Mouse (Mus musculus) cerebellum, adult 9-11 months (tissue): ENCODE results near the gene Gm45717.
"Not testable (repeated sequence)": the region's sequence is repeated elsewhere in the genome, so short reads cannot be mapped to it uniquely, and the experiment has no call there.

ENCODE experiments used
- DNase-seq: peaks from one replicate; pipeline ENCODE4 v3.0.0; 2022

Gene Gm45717

DNA sequence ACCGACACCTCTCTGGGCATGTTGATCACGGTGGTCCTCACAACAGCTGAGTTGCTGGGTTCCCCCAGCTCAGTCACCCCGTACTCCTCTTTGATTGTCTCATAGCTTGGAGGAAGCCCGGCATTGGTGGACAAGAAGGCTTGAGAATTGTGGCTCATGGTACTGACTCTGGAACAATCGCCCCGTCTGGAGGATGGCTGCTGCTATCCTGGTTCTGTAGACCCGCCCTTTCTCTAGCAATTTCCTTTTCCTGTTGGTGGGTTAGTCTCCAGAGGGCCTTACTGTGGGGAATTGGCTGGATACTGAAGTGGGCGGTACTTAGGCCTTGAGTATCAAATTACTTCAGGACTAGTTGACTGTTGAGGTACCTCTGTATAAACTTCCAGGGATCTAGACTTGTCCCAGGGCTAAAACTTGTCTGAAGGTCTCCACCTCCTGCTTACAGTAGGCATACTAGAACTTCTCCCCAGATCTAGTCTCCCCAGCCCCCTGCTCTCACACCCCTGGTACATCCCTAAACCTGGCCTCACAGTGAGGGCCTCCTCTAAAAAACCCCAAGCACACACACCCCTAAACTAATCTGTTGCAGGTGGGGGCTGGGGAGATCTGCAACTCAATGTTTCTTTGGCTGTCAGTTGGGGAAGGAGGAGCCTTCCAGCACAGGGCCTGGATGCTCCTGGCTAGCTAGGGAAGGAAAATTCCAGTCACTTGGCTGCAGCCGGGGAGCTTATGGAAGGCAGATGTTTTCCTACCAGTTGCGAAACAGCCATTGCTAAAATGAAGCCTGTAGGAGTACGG lies at the start of gene Gm45717, which contains the start of gene Ifitm2:
TSS of gene Gm45717 (minus strand) at position 180 of the 798 bp plus-strand sequence.
TSS of gene Ifitm2 (minus strand) at position 230 of the 798 bp plus-strand sequence.
- no peak for DNase-seq

DNA sequence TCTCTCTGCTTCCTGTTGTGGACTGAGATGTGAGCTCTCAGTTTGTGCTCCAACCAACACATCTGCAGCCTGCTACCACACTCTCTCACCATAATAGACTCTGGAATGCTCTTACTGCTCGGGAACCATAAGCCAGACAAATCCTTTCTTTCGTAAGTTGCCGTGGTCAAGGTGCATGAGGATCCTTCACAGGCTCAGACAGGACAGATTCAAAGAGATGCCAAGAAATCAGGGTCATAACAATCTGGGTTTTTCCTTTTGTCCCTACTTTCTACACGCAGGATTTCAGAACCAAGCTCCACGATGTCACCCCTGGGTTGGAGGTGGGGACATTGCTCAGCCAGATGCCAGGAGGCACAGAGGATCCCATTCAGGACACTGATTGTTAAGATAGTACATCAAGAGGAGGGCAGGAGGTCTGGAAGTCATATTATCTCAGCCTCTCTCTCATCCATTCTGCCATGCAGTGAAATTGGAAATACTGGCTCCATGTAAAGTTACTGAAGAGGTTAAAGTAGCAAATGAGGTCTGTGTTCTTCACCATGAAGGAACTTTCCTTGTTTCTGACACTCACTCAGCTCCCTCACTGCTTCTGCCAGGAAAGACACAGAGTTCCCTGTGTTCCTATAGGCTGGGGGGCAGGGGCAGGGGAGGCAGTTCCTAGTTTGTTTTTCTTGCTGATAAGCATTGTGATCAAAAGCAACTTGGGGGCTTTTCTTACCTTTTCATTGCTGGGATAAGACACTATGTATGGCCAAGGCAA lies 47.7 kb upstream of the Gm45717 start:
- no peak for DNase-seq

DNA sequence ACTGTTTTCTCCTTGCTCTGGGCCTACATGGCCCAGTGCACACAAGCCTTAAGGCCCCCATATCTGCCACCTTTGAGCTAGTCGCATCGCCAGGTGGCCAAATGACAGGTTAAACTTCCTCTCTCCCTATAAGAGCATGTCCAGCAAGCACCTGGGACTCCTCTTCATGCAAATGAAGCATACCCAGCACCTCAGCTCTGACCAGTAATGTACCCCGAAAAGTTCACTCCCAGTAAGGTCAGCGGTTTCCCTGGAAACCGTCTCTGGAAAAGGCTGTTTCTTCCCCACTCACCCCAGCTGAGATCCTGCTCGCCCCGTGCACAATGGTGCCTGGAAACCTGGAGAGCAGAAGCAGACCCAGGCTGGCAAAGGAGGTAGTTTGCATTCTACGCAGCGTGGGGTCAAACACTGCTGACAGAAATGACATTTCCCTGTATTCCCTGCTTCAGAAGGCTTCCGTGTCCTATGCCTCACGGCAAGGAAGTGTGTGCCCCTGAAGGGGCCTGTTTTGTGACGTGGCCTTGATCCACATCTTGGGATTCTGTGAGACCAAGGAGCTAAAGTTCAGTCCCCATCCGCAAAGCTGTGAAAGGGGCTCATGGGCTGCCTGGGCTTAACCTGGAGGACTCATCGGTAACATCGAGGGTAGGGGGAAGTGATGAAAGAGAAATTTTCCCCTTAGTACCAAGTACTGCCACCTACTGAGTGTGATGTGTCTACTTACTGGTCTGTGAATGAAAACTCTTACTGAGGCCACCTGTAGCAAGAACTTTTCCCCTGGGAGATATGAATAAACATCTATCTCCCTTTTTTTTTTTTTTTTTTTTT lies 45.4 kb upstream of the Gm45717 start:
- DNase-seq, result no peak

DNA sequence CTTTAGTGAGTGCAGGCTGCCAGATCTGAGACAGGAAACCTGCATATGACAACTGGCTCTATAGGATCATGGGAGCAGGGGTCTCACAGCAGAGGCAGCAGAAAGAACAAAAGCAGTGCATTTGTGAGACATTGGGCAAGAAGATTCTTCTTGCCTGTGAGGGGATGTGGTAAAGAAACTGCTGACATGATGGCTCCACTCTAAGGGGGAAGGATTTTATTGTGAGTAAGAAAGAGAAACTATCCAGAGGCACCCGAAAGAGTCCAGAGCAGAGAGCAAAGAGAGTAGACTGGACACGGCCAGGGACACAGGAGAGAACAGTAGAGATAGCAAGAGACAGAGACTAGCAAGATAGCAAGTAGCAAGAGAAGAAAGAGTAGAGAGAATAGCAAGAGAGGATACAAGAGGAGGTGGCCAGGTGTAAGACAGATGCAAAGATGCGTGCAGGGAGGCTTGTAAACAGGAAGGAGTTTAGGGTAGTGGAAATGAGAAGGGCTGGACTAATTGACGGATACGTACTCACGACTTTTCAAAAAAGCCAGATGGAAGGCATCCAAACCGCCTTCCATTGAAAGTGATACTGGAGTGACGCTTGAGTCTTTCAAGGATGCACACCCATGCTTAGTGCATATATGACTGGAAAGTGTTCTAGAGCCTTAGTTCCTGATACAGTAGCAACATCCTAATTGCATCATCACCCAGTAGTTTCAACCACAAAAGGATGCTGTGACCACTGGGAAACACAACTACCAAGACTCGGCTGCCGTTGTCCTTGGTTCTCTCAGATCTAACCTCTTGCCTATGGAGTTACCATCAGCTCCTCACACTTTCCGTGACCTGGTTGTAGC lies 43.3 kb upstream of the Gm45717 start:
- DNase-seq, result no peak

DNA sequence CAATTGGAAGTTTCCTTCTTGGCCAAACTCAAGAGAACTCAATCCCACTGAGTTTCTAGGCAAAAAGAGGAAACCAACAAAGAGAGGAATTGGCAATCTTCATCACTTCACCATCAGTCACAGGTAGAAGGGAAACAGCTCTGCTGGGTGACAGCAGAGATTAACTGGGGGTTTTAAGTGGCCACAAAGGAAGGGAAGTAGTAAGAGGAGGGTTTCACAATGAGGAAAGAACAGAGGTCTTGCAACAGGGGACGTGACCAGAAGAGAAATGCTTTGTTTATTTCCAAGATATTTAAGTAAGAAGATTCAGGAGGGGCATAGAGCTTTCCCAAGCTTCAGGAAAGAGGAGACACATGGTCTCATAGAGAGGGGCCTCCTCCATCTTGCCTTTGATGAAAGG lies 42.1 kb upstream of the Gm45717 start:
- no peak for DNase-seq

DNA sequence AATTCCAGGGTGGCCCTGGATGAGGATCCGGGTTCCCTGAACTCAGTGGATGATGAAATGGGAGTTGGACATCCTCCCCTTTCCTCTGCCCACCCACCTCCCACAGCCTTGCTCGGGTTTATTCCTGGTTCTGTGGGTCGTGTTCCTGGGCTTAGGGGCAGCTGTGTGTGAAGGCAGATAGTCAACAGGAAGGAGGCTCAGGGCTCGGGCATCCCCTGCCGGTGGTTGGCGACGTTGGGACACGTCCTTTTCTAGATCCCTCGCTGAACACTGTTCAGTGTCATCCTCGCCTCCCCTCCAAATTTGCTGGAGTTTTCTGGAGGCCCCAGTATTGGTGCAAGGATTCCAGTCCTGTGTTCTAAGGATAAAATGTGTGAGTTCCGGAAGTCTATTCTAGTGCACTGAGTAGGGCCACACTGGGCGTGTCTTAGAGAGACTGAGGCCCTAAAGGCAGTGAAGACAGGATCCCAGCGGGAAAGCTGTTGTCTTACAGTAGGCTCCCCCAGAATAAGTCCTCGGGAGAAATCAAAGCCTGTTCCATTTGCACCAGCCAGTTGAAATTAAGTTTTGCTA lies 35.5 kb upstream of the Gm45717 start:
- no peak for DNase-seq

DNA sequence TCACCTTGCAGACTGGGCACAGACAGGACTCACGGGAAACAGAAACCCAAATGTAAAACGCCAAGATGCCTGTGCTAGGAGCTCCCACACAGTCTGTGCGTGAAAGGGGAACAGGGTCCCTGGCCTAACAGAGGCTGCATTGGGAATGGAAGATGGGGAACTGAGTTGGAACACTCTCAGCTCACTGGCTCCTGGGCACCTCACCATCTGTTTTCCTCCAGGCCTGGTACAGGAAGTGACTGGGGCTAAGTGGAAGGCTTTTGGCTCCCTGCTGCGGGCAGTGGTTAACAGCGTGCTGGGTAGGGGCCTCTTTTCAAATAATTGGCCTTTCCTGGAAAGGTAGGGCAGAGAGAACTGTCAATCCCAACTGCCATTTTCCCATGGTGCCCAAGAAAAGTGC lies 34.9 kb upstream of the Gm45717 start:
- no peak for DNase-seq

DNA sequence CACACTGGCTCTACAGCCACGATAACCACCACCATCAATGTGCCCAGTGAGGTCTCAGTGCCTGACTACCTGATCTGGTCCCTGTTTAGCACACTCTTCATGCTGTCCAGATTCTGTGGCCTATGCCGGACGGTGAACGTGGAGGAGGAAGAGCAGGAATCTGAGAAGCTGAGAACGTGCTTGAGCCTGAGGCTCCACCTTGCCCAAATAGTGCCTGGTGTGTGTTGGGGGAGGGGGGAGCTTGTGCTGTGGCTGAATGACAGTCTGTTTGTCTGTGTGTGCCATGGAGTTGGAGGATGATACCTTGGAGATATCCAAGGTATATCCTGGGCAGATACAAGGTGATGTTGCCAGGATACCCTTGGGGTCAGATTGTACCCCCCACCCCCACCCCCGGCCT lies 34.4 kb upstream of the Gm45717 start:
- DNase-seq, result no peak

DNA sequence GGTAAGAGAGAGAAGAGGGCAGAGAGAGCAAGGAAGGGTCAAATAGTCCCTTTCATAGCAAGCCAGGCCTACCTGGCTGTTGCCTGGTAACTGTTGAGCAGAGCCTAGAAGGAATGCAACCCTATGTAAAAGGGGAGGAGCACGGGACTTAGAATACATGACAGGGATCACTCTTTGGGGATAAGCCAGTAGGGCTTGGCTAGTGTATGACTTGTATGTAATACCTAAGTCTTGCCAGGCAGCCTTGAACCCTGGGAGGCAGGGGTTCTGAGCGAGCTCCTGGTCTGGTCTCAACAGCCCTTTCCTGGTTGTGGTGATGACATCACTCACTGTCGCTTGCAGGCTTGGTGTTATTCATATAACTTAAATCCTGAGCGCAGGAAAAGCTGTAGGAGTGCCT lies 33.3 kb upstream of the Gm45717 start:
- DNase-seq, result no peak

DNA sequence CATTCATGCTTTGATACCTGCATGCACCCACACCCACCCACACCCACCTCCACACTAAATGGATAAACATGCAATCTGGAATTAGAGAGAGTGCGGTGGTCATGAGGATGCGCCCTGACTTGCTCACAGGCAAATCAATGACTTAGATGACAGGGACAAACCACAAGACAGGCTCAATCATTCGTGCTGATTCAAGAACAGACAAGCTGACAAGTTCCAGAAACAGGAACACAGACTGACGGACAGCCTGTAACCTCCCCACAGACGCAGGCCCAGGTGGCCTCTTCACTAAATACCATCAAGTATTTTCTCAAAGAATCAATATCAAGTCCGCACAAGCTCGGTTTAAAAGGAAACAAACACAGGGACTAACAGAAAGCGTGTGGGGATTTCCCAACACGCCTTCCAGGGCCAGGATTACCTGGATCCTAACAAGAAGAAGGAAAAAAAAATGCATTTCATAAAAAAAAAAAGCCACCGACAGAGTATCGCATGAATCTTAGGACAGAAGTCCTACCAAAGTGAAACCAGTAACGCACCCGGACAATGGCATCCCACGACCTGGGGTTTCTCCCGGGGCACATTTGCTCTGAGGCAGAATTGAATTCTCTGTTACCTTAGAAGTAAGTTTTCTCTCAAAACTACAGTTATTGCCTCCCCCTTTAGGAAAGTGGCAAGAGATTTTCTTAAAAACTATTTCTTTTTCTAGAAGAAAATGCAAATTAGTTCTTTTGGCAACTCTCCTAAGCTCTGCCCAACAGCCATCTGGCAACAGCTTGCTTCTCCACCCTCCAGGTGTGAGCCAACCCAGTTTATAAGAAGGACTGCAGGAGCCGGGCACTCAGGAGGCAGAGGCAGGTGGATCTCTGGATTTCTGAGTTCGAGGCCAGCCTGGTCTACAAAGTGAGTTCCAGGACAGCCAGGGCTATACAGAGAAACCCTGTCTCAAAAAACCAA lies 31.7 kb upstream of the Gm45717 start:
- DNase-seq, result no peak

DNA sequence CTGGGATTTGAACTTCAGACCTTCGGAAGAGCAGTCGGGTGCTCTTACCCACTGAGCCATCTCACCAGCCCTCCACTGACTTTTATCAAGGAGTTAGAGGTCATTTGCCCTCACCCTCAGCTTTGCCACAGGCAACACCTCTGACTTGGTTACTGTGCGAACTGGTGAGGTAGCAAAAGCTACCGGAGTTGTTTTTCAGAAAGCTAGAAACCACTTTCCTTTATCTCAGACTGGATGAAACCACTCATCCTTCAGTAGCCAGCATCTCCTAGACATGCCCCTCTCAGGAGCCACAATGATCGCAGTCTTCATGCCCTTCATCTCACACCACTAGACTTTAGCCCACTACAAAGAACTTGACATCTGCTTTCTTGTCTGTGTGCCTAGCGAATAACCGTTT lies 27.2 kb upstream of the Gm45717 start:
- no peak for DNase-seq

DNA sequence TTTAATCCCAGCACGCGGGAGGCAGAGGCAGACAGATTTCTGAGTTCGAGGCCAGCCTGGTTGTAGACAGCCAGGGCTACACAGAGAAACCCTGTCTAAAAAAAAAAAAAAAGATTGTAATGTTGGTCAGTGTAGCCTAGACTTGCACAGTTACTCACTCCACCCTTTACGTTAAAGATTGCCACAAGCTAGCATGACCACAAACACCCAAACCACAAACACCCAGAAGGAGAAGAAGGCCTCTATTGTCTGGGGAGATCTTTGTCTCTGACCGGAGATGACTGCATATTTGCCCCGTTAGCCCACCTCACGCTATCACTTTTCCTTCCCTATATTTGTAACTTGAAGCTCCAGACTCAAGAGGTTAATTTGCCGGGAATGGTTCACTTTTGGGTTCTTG lies 26.0 kb upstream of the Gm45717 start:
- DNase-seq, result no peak

DNA sequence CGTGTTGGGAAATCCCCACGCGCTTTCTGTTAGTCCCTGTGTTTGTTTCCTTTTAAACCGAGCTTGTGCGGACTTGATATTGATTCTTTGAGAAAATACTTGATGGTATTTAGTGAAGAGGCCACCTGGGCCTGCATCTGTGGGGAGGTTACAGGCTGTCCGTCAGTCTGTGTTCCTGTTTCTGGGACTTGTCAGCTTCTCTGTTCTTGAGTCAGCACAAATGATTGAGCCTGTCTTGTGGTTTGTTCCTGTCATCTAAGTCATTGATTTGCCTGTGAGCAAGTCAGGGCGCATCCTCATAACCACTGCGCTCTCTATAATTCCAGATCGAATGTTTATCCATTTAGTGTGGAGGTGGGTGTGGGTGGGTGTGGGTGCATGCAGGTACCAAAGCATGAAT lies 21.0 kb upstream of the Gm45717 start:
- not testable (repeated sequence) for DNase-seq

DNA sequence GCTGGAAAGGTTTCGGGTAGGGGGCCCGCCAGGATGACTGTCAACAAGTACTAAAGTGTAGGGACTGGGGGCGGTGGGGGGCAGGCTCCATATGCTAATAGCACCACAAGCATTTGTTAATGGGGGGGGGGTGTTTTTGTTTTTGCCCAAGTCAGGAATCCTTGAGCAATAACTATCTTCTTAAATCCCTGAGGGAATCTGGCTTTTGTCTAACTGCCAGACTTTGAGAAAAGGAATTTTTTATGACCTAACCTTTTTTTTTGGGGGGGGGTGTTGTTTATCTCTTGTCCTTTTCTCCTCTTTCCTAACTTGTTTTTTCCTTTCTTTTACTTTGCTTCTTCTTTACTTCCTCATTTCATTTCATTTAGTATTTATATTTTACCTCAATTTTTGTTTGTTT lies 19.7 kb upstream of the Gm45717 start:
- DNase-seq, result no peak

DNA sequence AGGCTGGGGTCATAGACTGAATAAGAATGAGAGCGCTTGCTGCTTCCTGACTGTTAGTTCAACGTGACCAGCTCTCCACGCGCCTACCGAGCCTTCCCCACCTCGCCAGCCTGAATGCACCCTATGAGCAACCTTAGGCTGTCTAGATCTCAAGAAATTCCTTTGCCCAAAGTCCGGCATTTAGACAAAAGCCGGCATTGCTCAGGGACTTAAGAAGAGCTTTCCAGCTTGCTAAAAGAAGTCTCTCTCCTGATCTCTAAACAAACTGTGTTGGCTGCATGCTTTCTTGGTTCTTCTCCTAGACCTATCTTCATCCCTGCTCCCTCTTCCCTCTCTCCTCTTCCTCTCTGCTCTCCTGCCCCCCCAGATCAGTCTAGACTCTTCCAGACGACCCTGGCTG lies 19.2 kb upstream of the Gm45717 start:
- no peak for DNase-seq

DNA sequence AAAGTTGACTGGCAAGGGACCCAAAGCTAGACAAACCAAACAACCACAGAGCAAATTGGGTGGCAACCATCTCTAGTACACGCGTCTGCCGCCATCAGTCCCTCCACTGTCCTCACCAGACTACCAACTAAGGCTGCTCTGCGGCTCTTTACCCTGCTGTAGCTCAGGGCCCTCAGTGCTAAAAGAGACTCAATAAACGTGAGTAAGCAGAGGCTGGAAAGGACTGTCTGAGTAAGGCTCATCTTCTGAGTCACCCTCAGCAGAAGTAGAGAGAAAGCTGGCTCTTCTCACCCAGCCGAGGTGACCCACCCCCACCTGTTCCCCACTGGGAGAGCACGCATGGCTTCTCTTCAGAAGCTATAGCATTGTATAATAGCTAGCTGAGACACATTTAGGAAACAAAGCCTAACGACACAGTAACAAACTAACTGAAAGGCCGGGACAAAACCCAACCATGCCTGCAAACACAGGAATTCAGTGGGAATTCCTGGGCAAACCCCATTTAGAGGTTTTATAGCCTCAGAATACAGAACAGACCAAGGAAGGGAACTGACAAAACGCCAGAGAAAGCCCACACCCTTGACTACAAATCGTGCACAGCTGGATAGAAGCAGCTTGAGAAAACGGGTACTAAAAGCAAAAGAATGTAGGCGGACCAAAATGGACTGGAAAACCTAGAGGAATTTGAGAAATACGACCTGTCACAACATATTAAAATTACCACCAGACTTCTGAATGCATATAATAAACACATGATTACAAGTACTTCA lies 17.8 kb upstream of the Gm45717 start:
- no peak for DNase-seq

DNA sequence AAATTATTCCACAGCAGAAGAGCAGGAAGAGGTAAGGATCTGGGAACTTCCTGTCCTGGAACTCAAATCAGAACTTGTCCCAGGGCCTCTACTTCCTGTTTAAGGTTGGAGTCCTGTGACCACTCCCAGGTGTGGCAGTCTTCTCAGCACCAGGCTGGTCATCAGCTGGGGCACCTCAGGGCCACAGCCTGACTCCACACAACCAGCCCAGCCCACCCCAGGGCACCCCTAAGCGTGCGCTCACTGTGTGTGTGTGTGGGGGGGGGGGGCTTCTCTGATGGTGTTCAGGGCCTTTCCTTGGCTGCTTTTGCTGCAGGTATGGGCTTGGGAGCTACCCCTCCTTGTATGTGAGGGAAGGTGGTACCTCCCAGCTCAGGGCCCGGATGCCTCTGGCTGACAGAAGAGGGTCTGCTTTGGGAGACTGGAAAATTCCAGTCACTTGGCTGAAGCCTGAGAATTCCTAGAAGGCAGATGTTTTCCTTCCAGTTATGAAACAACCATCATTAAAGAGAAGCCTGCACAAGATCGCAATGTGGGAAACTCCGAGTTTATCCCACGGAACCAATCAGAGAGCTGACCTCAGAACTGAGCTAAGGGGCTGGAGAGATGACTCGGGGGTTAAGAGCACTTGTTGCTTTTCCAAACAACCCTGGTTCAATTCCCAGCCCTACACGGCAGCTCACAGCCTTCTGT lies 15.9 kb upstream of the Gm45717 start:
- no peak for DNase-seq

DNA sequence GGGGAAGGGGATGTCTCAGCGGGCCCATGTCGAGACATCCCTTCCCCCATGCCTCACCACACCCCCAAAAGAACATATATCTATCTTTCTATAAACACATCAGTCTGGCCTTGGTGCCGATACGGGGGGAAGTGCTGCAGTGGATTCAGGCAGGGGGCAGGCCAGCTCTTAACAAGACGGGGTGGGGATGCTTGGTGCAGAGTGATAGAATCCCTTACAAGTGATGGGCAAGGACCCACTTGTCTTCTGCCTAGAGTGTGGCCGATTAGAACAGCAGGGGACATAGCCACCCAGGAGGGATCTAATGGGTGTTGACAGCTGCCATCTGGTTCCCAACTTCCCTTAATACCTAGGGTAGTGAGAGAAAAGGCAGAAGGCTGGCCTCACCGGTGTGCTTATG lies 15.2 kb upstream of the Gm45717 start:
- DNase-seq, result no peak

DNA sequence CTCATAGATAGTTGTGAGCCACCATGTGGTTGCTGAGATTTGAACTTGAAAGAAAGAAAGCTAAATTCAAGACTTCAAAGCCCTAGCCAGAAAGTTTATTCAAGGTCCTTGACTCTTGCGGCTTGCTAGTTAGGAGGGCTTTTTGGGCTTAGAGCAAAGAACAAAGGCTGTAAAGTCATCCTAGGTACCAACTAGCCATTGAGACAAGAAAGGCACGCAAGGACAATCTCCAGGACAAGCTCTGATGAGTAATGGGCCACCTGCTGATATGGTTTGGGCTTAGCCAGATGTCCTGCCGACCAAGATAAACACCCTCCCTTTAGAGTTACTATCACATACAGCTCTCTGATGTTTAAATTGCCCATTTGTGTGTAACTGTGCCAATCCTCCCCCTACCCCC lies 13.0 kb upstream of the Gm45717 start:
- DNase-seq, result not testable (repeated sequence)
